Mouse (Mus musculus): ENCODE measurements at regions not wholly inside any gene's neighbourhood (a gene's known extent, or its start where the extent isn't known, plus 50 kb on each side); places are given as distances from the start of the nearest gene placed in this dataset.

DNA sequence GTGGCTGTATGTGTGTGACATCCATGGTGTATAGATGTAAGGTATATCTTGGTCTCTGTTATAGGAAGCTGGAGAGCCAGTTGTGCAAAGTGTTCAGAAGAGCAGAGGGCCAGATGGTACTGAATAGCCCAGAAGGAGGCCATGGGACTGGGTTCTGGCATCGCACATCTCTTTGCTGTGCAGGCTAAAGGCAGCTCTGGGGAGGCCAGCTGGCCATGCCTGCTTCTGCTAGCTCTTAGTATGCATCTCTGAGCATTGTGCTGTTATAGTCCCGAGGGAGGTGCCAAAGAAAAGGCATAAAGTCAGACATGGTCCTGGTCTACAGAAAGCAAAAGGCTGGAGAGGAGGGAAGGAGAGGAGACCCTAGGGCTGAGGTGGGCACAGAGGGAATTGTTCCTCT, 235.1 kb upstream of the Chd6 start:
- Histone ChIP-seq H3K4me1 (ENCODE audit: control insufficient read depth, insufficient read depth, low read length) (no peaks in the 10 kb centered on the region), H3K4me3 (ENCODE audit: insufficient read depth, low read length) (no peak overlapping the region), H3K27ac (ENCODE audit: insufficient read depth, low read depth, low read length) (no peak overlapping the region)
- TF ChIP-seq POLR2A (IDR thresholded peaks at IDR 0.05; ENCODE audit: borderline replicate concordance, low read depth, low read length) (no peak), CTCF (IDR thresholded peaks at IDR 0.05; ENCODE audit: low read depth, low read length) (no peak)

DNA sequence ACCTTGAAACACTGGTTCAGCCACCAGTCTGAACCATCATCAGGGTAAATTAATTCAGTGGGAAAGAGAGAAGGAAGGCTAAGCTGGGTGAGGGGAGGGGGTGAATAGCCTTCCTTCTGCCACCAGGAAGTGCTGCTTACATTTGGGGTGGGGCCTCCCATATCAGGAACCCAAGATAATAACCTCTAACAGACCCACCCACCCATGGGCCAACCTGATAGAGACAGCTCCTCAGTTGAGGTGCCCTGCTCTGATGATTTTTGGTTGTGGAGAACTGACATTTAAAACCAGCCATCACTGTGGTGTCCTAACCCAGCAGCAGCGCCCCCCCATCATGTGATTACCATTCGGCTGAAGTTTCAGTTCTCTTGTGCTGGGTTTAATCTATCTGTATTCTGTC, 233.8 kb upstream of the Chd6 start:
- Histone ChIP-seq H3K27ac (ENCODE audit: insufficient read depth, low read depth, low read length) (no peak overlapping the region), H3K4me1 (ENCODE audit: control insufficient read depth, insufficient read depth, low read length) (no peaks in the 10 kb centered on the region), H3K4me3 (ENCODE audit: insufficient read depth, low read length) (no peak overlapping the region)
- TF ChIP-seq CTCF (IDR thresholded peaks at IDR 0.05; ENCODE audit: low read depth, low read length) (no peak), POLR2A (IDR thresholded peaks at IDR 0.05; ENCODE audit: borderline replicate concordance, low read depth, low read length) (no peak)

DNA sequence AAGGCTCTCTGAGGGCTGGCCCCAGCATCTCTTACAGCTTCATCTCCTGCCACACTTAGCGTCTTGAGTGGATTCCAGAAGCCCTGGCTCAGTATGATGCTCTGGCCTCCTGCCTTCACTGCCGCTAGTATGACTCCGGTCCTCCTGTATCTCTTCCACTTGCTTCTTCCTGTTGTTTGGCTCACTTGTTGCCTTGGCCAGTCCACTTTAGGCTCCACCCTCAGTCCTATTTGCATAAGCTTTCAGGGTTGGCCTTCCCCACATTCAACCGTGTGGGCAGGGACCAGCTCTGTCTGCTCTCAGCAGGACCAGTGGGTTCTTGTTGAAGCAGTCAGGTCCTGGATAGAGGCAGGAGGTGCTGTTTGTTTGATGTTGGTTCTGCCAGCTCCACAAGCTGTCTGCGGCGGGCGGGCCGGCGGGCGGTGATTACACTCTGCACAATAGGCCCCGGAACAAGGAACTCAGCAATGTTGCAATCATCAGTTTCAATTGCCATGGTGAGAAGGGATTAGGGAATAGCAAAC, 232.6 kb upstream of the Chd6 start:
- H3K4me1 ChIP-seq (ENCODE audit: control insufficient read depth, insufficient read depth, low read length) = no peaks in the 10 kb centered on the region
- no peak overlapping the region for H3K27ac ChIP-seq (ENCODE audit: insufficient read depth, low read depth, low read length)
- no peak overlapping the region for H3K4me3 ChIP-seq (ENCODE audit: insufficient read depth, low read length)
- TF ChIP-seq POLR2A (IDR thresholded peaks at IDR 0.05; ENCODE audit: borderline replicate concordance, low read depth, low read length) (no peak), CTCF (IDR thresholded peaks at IDR 0.05; ENCODE audit: low read depth, low read length) (no peak)

DNA sequence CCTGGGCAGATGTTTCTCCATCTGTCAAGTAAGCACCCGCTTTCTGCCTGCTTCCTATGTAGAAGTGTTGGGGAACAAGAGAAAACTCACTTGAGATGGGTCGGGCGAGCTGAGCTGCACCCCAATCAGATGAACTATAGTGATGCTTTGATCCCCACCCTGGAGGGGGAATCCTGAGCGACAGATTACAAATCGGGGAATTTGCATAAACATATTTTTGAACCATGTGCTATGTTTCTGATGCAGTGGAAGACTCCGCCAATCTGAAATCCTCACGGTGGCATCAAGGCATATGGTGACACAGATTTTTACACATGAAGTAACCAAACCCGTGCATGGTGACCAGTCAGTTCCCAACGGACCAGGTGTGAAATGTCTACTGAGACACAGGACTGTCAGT, 231.4 kb upstream of the Chd6 start:
- TF ChIP-seq POLR2A (IDR thresholded peaks at IDR 0.05; ENCODE audit: borderline replicate concordance, low read depth, low read length) (no peak), CTCF (IDR thresholded peaks at IDR 0.05; ENCODE audit: low read depth, low read length) (no peak)

DNA sequence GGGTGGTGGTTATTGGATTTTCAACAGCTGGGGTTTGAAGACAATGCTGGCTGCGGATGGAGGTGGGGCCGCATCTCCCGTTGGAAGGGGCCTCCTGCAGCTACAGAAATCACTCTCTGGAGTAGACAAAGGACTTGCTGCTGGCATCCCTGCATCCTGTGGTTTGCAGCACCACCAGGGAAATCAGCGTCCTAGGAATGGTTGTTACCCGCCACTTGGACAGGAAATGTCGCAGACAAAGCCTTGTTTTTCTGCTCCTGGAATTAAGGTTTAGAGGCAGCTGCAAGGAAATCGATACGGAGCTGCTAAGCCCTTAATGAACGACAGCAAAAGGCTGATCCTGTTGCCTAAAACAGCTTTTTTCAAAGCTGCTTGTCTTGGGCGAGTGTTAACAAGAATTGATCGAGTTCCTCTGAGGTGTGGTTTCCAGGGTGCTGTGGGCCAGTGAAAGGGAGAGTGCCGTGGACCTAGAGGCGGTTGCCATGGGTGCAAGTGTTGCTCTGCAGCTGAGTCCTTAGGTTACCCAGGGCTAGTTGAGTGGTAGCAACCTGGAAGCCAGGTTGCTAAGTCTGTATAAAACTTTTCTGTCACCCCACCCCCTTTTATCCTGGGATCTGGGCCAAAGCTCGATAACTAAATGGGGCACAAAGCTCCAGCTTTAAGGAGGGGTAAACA, 230.6 kb upstream of the Chd6 start:
- no peak for TF ChIP-seq POLR2A (IDR thresholded peaks at IDR 0.05; ENCODE audit: borderline replicate concordance, low read depth, low read length)
- no peak for TF ChIP-seq CTCF (IDR thresholded peaks at IDR 0.05; ENCODE audit: low read depth, low read length)
- Histone ChIP-seq H3K4me1 (ENCODE audit: control insufficient read depth, insufficient read depth, low read length) (no peaks in the 10 kb centered on the region), H3K4me3 (ENCODE audit: insufficient read depth, low read length) (no peak overlapping the region), H3K27ac (ENCODE audit: insufficient read depth, low read depth, low read length) (no peak overlapping the region)

More for the DNA sequence above, 231.4 kb upstream of the Chd6 start:
- H3K4me1 ChIP-seq (ENCODE audit: control insufficient read depth, insufficient read depth, low read length) = no peaks in the 10 kb centered on the region
- no peak overlapping the region for H3K4me3 ChIP-seq (ENCODE audit: insufficient read depth, low read length)
- no peak overlapping the region for H3K27ac ChIP-seq (ENCODE audit: insufficient read depth, low read depth, low read length)

DNA sequence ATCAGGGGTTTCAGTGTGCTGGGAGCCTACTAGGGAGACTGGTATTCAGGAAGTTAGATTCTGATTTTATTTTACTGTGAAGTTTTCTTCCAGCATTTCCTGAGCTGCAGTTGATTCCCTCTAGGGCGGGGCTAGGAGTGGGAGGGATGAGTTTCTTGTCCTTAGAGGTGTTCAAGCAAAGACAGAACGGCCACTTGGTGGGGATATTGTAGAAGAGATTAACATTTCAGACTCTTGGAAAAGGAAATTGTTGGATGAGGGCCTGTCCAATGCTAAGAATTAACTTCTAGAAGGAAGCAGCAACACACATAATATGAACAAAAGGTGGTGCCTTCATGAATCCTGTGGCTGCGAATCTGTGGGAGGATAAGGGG, 230.1 kb upstream of the Chd6 start:
- H3K4me1 ChIP-seq (ENCODE audit: control insufficient read depth, insufficient read depth, low read length) = no peaks in the 10 kb centered on the region
- no peak overlapping the region for H3K27ac ChIP-seq (ENCODE audit: insufficient read depth, low read depth, low read length)
- H3K4me3 ChIP-seq (ENCODE audit: insufficient read depth, low read length) = no peak overlapping the region
- TF ChIP-seq POLR2A (IDR thresholded peaks at IDR 0.05; ENCODE audit: borderline replicate concordance, low read depth, low read length) = no peak
- TF ChIP-seq CTCF (IDR thresholded peaks at IDR 0.05; ENCODE audit: low read depth, low read length) = no peak

DNA sequence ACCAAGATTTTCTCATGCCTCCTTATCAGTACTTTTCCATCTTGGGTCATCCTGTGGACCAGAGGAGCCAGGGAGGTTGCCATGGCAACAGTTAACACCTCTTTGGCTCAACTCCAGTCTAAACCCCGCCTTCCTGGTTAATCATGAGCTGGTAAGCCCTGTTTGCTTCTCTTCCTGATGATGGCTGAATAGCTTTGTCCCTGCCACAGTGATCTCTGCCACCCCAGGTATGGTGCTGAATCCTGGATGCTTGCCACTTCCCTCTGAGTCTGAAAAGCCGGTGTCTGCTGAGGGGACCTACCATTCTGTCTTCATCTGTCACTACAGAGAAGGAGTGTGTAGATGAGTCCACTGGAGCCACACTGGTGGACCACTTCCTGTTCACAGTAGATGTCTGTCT, 223.8 kb upstream of the Chd6 start:
- no peak overlapping the region for H3K4me3 ChIP-seq (ENCODE audit: insufficient read depth, low read length)
- no peak overlapping the region for H3K27ac ChIP-seq (ENCODE audit: insufficient read depth, low read depth, low read length)
- TF ChIP-seq CTCF (IDR thresholded peaks at IDR 0.05; ENCODE audit: low read depth, low read length) (no peak), POLR2A (IDR thresholded peaks at IDR 0.05; ENCODE audit: borderline replicate concordance, low read depth, low read length) (no peak)
- H3K4me1 ChIP-seq (ENCODE audit: control insufficient read depth, insufficient read depth, low read length) = no peaks in the 10 kb centered on the region

DNA sequence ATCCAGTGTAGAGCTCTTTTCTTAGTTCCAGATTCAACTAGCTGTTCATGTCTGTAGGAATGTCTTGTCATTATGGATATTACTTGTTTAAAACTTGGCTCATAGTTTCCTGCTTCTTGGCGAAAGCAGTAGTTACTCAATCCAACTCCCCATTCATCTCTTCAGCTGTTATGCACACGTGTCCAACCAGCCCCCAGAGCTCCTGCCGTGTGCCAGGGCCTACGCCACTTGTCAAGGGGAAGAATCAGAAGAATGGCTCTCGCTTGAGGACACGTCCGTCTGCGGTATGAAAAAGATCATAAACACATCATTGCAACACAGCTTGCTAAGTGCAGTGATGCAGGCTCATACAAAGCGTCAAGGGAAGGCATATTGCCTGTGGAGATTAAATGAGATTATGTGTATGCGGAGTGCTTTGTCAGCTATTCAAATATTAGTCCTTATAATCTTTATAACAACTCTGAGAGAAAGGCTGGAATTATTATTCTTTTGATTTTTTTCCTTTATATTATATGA, 223.0 kb upstream of the Chd6 start:
- H3K4me1 ChIP-seq (ENCODE audit: control insufficient read depth, insufficient read depth, low read length) = no peaks in the 10 kb centered on the region
- no peak overlapping the region for H3K4me3 ChIP-seq (ENCODE audit: insufficient read depth, low read length)
- no peak overlapping the region for H3K27ac ChIP-seq (ENCODE audit: insufficient read depth, low read depth, low read length)
- no peak for TF ChIP-seq POLR2A (IDR thresholded peaks at IDR 0.05; ENCODE audit: borderline replicate concordance, low read depth, low read length)

DNA sequence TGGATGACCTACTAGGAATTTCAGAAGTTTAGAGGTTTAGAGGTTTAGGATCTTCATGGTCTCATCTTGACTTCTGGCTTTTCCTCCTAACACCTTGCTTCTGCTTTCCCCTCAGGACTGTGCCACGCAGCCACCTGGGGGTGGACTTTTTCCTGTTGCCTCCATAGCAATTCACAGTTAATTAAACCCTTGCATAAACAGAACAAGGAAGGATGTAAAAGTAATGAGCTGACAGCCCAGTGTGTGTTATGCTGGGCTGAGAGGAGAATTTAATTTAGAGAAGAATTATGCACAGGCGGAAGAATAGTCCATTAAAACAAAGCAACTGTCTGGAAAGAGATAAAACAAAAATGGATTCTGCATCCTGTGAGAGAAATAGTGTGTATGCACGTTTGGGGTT, 193.9 kb upstream of the Chd6 start:
- H3K4me1 ChIP-seq (ENCODE audit: control insufficient read depth, insufficient read depth, low read length) = no peaks in the 10 kb centered on the region
- no peak overlapping the region for H3K27ac ChIP-seq (ENCODE audit: insufficient read depth, low read depth, low read length)
- TF ChIP-seq POLR2A (IDR thresholded peaks at IDR 0.05; ENCODE audit: borderline replicate concordance, low read depth, low read length) = no peak
- no peak for TF ChIP-seq CTCF (IDR thresholded peaks at IDR 0.05; ENCODE audit: low read depth, low read length)
- H3K4me3 ChIP-seq (ENCODE audit: insufficient read depth, low read length) = no peak overlapping the region

DNA sequence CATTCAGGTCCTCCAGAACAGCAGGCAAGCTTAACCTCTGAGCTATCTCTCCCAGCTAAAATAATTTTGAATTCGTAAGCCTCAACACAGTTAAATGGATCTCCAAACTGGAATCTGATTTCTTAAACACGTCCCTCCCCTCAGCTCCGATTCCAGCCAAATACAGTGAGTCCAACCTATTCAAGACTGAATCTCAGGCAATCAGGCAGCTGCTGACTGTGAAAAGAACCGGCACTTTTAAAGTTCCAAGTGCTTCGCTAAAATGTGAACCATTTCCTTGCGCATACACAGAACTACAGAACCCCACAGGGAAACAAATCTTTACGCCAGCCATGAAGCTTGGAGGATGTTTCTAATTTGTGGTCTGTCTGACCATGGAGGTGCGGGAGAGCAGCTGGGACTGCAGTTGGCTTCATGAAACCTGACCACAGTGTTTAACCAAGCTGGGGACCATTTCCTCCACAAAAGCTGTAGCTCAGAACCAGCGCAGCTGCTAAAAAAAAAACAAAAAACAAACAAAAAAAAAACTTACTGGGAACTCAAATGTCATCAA, 160.1 kb upstream of the Chd6 start:
- Histone ChIP-seq H3K4me1 (ENCODE audit: control insufficient read depth, insufficient read depth, low read length) (no peaks in the 10 kb centered on the region), H3K27ac (ENCODE audit: insufficient read depth, low read depth, low read length) (no peak overlapping the region), H3K4me3 (ENCODE audit: insufficient read depth, low read length) (no peak overlapping the region)
- TF ChIP-seq CTCF (IDR thresholded peaks at IDR 0.05; ENCODE audit: low read depth, low read length) (no peak), POLR2A (IDR thresholded peaks at IDR 0.05; ENCODE audit: borderline replicate concordance, low read depth, low read length) (no peak)
